Mouse (Mus musculus): ENCODE data around the gene Cdyl2. TPM values are rescaled to one million over a fixed set of nuclear protein-coding genes. Genes with fewer than 3 reads are reported as not detected.

Cdyl2 gene
- polyA plus RNA-seq, 1 experiment from 2014 or later = 8.6 TPM

DNA sequence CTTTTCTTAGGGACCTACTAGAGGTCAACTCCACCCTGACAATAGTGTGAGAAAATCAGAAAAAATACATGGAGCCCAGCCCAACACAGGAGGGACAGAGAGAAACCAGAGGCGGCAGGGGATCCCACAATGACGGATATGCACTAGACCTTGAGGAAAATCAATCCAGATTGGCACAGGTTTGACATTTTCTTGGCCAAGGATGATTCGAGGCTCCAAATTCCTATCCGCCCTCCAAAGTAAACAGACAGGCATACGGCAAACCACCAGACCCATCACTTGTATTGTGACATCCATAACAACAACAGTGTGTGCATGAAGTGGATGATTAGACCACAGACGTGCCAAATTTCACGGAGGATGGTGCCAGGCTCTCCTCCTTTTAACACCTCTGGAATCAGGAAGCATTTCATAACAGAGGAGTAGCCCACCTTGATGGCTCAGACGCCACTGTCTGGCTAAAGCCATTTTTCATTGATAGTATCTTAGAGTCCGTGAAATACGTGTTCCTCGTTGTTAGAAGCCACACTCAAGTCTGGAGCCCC is 65.9 kb downstream of the Cdyl2 start:
- whole genome bisulfite sequencing = 91% methylated on average over 11 of the region's 11 CpGs
- no peaks in the 10 kb centered on the region for H3K27me3 ChIP-seq (ENCODE audit: poor library complexity, severe bottlenecking)
- no peak overlapping the region for H3K27ac ChIP-seq
- no peak for DNase-seq (ENCODE audit: extremely low spot score, low spot score)
- no peak overlapping the region for H3K4me3 ChIP-seq
- no peaks in the 10 kb centered on the region; the same call in 1 of the 2 replicates for H3K36me3 ChIP-seq (replicated peaks)
- H3K9me3 ChIP-seq = peaks cover 10% of the 10 kb centered on the region
- H3K4me1 ChIP-seq = no peaks in the 10 kb centered on the region

DNA sequence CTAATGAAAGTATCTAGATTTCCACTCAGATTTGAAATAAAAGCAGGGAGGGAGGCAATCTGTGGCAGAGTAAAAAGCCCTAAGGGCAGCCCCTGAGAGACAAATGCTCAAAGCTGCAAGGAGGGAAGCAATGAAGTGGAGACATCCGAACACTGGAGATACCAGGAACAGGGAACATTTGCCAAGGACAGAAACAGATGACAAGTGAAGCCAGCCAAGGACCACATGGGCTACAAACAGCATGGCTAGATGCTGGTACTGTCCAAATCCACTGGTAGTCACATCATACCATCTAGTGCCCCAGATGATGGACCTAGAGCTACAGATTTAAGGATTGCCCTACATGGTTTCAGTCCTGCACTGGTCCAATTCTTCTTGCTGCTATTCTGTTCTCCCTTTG is 71.3 kb downstream of the Cdyl2 start:
- Histone ChIP-seq H3K27ac (no peak overlapping the region), H3K4me1 (no peaks in the 10 kb centered on the region), H3K4me3 (no peak overlapping the region), H3K9me3 (no peaks in the 10 kb centered on the region), H3K36me3 (replicated peaks) (no peaks in the 10 kb centered on the region), H3K27me3 (ENCODE audit: poor library complexity, severe bottlenecking) (no peaks in the 10 kb centered on the region)
- WGBS = 84% methylated on average over 1 of the region's 1 CpGs
- no peak for DNase-seq (ENCODE audit: extremely low spot score, low spot score)

DNA sequence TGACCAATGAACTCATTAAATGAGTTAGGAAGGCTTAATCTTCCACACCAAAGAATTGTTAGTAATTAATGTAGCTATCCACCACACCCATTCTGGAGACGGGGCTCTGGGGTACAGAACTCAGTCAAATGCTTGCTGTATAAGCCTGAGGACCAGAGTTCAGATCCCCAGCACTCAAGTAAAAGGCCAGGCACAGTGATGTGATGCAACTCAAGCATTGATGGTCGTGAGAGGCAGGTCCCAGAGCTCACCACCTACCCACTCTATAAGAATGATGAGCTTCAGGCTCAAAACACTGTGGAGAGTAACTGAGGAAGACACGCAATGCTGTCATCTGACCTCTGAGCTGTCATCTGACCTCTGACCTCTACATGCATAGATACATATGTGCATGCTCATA is 76.0 kb downstream of the Cdyl2 start:
- no peak overlapping the region for H3K27ac ChIP-seq
- H3K4me1 ChIP-seq = peaks cover 8% of the 10 kb centered on the region; the same call in 1 of the 2 replicates
- no peak overlapping the region for H3K4me3 ChIP-seq
- H3K9me3 ChIP-seq = no peaks in the 10 kb centered on the region
- no peaks in the 10 kb centered on the region for H3K27me3 ChIP-seq (ENCODE audit: poor library complexity, severe bottlenecking)
- WGBS = 83% methylated on average over 3 of the region's 3 CpGs
- H3K36me3 ChIP-seq (replicated peaks) = no peaks in the 10 kb centered on the region
- DNase-seq (ENCODE audit: extremely low spot score, low spot score) = no peak

DNA sequence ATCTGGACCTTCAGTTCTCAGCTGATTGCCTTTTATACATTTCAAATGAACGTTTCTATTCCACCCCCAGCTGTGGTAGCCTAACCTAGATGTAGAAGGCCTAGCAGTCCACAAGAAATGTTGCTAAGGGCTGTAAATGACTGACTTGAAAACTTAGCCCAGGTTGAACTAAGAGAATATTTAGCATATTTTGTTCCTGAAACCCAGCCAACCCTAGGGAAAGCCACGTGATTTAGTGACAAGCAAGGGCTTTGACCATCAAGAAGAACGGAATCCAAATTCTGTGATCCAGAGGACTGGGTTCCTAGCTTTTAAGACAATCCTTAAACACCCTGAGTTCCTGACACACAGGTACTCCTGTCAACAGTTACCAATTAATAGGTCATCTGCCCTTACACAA is 77.9 kb downstream of the Cdyl2 start:
- H3K4me3 ChIP-seq = no peak overlapping the region
- WGBS = 87% methylated on average over 3 of the region's 3 CpGs
- no peak overlapping the region for H3K27ac ChIP-seq
- peaks cover 8% of the 10 kb centered on the region; the same call in 1 of the 2 replicates for H3K4me1 ChIP-seq
- DNase-seq (ENCODE audit: extremely low spot score, low spot score) = no peak
- H3K9me3 ChIP-seq = no peaks in the 10 kb centered on the region
- no peaks in the 10 kb centered on the region for H3K27me3 ChIP-seq (ENCODE audit: poor library complexity, severe bottlenecking)
- H3K36me3 ChIP-seq (replicated peaks) = no peaks in the 10 kb centered on the region

DNA sequence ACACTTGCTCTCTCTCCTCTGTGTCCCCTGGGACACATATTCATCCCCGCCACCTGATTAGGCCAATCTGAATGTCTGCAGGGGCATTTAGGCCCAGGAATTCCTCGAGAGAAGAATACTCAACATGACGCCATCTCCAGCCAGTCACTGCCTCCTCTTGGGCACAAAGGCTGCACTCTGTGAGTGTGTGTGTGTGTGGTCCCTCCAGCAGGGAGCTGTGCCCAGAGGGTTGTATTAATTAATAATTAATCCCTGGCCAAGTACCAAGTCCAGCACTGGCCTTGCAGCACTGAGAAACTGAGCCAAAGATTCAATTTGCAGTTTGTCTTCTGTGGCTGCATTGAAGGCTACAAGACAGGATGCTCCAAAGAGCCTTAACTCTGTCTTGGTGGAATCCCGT is 79.8 kb downstream of the Cdyl2 start:
- Histone ChIP-seq H3K36me3 (replicated peaks) (no peaks in the 10 kb centered on the region), H3K27me3 (ENCODE audit: poor library complexity, severe bottlenecking) (no peaks in the 10 kb centered on the region), H3K4me1 (peaks cover 8% of the 10 kb centered on the region; the same call in 1 of the 2 replicates), H3K27ac (no peak overlapping the region), H3K4me3 (no peak overlapping the region), H3K9me3 (no peaks in the 10 kb centered on the region)
- DNase-seq (ENCODE audit: extremely low spot score, low spot score) = no peak
- whole genome bisulfite sequencing = 74% methylated on average over 4 of the region's 4 CpGs

DNA sequence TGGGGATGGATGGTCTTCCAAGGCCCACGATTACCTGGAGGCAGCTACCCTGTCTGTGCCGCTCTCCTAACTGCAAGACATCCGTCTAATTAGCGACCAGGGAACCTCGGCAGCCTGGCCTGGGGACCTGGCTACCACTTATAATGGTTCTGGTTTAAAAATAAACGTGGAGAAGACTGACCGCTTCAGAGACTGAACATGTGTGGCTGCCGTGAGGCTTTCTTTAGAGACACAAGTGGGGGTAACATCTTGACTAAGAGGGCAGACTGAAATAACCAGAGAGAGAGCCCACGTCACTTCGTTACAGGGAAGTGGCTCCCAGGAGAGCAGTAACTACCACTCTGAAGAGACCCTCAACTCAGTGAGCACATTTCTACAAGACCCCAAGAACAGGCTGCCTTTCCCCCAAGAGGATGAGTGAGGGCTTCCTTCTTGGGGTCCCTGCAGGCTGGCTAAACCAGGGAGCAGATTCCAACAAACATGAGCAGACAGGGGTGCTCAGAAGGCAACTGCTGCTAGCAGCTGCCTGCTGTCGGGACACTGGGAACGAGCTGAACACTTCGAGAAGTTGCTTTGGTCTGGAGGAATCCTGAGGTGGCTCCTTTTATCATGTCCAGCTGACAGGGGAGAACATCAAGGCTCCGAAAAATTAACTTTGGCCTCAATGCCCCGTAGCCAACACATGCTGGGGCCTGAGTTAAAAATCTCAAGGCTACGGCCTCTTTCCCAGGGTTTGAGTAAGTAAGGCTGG is 82.6 kb downstream of the Cdyl2 start:
- no peaks in the 10 kb centered on the region for H3K36me3 ChIP-seq (replicated peaks)
- H3K27ac ChIP-seq = no peak overlapping the region
- no peak overlapping the region for H3K4me3 ChIP-seq
- no peak for DNase-seq (ENCODE audit: extremely low spot score, low spot score)
- WGBS = 90% methylated on average over 16 of the region's 16 CpGs
- no peaks in the 10 kb centered on the region for H3K9me3 ChIP-seq
- H3K27me3 ChIP-seq (ENCODE audit: poor library complexity, severe bottlenecking) = no peaks in the 10 kb centered on the region
- H3K4me1 ChIP-seq = peaks cover 8% of the 10 kb centered on the region; the same call in 1 of the 2 replicates

DNA sequence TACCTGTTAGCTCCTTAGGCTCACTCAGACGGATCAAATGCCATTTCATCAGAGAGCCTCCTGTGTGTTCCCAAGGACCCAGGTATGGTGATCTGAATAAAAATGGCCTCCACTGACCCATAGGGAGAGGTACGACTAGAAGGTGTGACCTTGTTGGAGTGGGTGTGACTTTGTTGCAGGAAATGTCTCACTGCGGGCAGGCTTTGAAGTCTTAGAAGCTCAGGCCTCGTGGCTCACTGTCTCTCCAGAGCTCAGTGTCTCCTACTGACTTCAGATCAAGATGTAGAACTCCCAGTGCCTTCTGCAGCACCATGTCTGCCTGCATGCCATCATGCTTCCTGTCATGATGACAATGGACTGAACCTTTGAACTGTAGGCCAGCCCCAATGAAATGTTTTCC is 87.4 kb downstream of the Cdyl2 start:
- H3K27ac ChIP-seq = no peak overlapping the region
- H3K4me3 ChIP-seq = no peak overlapping the region
- H3K9me3 ChIP-seq = no peaks in the 10 kb centered on the region
- WGBS = 89% methylated on average over 4 of the region's 4 CpGs
- no peaks in the 10 kb centered on the region for H3K4me1 ChIP-seq
- no peak for DNase-seq (ENCODE audit: extremely low spot score, low spot score)
- no peaks in the 10 kb centered on the region for H3K36me3 ChIP-seq (replicated peaks)
- no peaks in the 10 kb centered on the region for H3K27me3 ChIP-seq (ENCODE audit: poor library complexity, severe bottlenecking)

DNA sequence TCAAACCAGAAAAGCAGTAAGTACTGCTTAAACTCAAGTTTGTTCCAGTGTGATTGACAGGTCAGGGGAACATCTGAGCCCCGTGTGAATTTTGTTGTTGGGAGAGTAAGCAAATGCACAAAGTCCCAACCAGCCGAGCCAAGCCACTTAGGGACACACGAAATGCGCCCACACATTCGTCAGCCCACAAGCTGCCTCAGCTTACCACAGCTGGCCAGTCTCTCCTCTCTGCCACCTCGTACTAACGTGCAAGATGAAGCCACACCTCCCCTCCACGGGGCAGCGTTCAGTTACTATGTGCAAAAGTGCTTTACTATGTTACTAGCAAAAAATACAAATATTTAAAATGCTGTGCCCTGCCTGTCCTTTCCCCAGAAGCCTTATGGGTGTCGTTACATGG is 91.9 kb downstream of the Cdyl2 start:
- no peaks in the 10 kb centered on the region for H3K36me3 ChIP-seq (replicated peaks)
- H3K4me1 ChIP-seq = no peaks in the 10 kb centered on the region
- DNase-seq (ENCODE audit: extremely low spot score, low spot score) = no peak
- no peak overlapping the region for H3K4me3 ChIP-seq
- no peaks in the 10 kb centered on the region for H3K9me3 ChIP-seq
- no peak overlapping the region for H3K27ac ChIP-seq
- 89% methylated on average over 10 of the region's 10 CpGs for WGBS
- no peaks in the 10 kb centered on the region for H3K27me3 ChIP-seq (ENCODE audit: poor library complexity, severe bottlenecking)

DNA sequence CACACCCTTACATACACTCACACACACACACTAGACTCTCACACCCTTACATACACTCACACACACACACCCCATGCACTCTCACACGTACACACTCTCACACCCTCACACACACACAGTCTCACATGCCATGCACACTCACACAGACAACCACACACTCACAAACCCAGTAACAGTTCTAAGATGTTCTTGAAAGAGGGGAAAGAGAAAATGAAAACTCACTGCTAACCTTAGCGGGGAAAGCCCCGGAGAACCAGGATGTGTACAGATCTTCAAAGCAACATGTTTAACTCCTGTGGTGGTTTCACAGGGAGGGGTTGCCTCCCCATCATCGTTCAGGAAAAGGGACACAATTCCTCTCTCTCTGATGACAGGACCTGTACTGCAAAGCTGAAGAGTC is 94.8 kb downstream of the Cdyl2 start:
- Histone ChIP-seq H3K4me3 (no peak overlapping the region), H3K27me3 (ENCODE audit: poor library complexity, severe bottlenecking) (no peaks in the 10 kb centered on the region), H3K4me1 (no peaks in the 10 kb centered on the region), H3K9me3 (no peaks in the 10 kb centered on the region), H3K27ac (no peak overlapping the region), H3K36me3 (replicated peaks) (no peaks in the 10 kb centered on the region)
- 92% methylated on average over 4 of the region's 4 CpGs for WGBS
- DNase-seq (ENCODE audit: extremely low spot score, low spot score) = no peak

DNA sequence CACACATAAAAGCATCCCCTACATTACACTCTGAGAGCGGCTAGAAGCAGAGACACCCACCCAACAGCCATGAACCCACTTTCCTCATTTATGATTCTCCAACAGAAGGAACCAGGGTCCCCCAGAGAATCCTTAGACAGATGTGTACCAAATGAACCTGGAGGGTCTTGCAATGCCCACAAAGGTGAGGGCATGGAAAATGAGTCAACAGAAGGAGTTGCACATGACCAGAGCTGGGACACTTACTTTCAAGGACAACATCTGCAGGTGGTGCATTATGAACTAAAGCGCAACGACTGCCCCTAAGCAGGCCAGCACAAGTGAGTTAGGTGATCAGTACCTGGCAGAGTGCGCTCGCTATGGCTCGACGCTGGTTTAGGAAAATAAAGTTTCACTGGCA is 95.6 kb downstream of the Cdyl2 start:
- no peak for DNase-seq (ENCODE audit: extremely low spot score, low spot score)
- 91% methylated on average over 7 of the region's 7 CpGs for WGBS
- no peaks in the 10 kb centered on the region for H3K36me3 ChIP-seq (replicated peaks)
- no peak overlapping the region for H3K4me3 ChIP-seq
- H3K4me1 ChIP-seq = no peaks in the 10 kb centered on the region
- no peaks in the 10 kb centered on the region for H3K9me3 ChIP-seq
- H3K27me3 ChIP-seq (ENCODE audit: poor library complexity, severe bottlenecking) = no peaks in the 10 kb centered on the region
- H3K27ac ChIP-seq = no peak overlapping the region

DNA sequence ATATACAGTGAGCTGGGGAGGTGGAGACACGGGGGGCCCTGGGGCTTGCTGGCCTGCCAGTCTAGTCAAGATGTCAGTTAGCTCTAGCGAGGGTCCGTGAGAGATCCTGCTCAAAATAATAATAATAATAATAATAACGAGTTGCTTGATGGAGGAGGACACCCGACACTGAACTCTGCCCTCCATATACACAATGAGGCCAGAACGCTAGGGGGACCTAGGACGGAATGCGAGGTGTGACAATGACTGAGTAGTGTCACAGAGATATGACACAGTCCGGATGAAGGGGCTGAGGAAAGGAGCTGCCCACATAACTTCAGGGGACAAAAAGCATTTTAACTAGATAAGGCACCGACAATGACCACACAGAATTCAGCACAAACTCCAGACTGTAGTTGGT is 96.4 kb downstream of the Cdyl2 start:
- Histone ChIP-seq H3K36me3 (replicated peaks) (no peaks in the 10 kb centered on the region), H3K27ac (no peak overlapping the region), H3K4me1 (no peaks in the 10 kb centered on the region), H3K9me3 (no peaks in the 10 kb centered on the region), H3K27me3 (ENCODE audit: poor library complexity, severe bottlenecking) (no peaks in the 10 kb centered on the region), H3K4me3 (no peak overlapping the region)
- 88% methylated on average over 10 of the region's 10 CpGs for WGBS
- DNase-seq (ENCODE audit: extremely low spot score, low spot score) = no peak

DNA sequence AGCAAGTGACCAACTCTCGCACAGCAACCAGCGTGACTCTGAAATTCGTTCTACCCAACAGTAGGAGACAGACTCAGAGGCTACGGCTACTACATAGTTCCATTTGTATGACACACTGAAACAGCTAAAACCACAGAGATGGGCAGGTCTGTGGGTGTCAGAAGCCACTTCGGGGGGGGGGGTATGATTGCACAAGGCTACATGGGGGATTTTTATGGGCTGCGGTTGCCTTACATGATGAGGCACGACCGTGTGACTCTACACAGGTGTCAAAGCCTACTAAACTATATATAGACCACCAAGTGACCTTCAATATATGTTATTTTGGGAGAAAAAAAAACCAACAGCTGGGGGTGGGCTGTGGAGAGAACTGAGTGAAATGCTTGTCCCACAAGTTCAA is 96.8 kb downstream of the Cdyl2 start:
- no peaks in the 10 kb centered on the region for H3K27me3 ChIP-seq (ENCODE audit: poor library complexity, severe bottlenecking)
- H3K4me1 ChIP-seq = no peaks in the 10 kb centered on the region
- no peak overlapping the region for H3K27ac ChIP-seq
- no peaks in the 10 kb centered on the region for H3K9me3 ChIP-seq
- H3K4me3 ChIP-seq = no peak overlapping the region
- no peaks in the 10 kb centered on the region for H3K36me3 ChIP-seq (replicated peaks)
- DNase-seq (ENCODE audit: extremely low spot score, low spot score) = no peak
- 90% methylated on average over 8 of the region's 8 CpGs for WGBS

DNA sequence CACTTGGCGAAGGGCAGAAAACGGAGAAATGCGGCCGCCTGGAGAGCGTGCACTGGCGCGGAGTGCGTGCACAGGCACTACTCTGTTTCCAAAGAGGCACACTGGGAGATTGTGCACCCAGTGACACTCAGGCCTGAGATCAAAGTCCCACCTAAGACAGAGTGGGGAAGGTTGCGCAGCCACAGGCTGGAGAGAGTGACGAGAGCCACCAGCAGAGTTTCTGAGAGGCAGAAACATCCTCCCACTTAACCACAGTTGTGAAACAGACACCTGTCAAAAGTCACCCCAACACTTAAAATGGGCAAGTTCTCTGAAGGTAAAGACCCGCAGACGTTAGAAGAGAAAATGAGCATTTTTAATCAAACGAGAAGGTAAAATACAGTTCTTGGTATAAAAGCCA is 97.5 kb downstream of the Cdyl2 start:
- Histone ChIP-seq H3K4me3 (no peak overlapping the region), H3K27ac (no peak overlapping the region), H3K36me3 (replicated peaks) (no peaks in the 10 kb centered on the region), H3K27me3 (ENCODE audit: poor library complexity, severe bottlenecking) (no peaks in the 10 kb centered on the region), H3K9me3 (no peaks in the 10 kb centered on the region), H3K4me1 (no peaks in the 10 kb centered on the region)
- WGBS = 94% methylated on average over 13 of the region's 13 CpGs
- no peak for DNase-seq (ENCODE audit: extremely low spot score, low spot score)
